ENCODE assay signal across 35 mouse cellular contexts in genomic region chr17:34137601-34138000, GRCm38 (mm10). TPM values are rescaled to one million over a fixed set of nuclear protein-coding genes. Genes with fewer than 3 reads are reported as not detected.
"Had no signal": no experiment of that assay in that cellular context is flagged by ENCODE, and none has a peak within 500 bp of the region (broad histone marks: within the 10 kb centered on the region; RNA-seq: fewer than 3 reads in every experiment).

No protein-coding gene starts in this region.

- ATAC-seq: hindbrain, embryonic 16.5 days; hindbrain, postnatal 0 days; inflammation-experienced regulatory T-cells, adult 6 months; intestine, embryonic 15.5 days; intestine, embryonic 16.5 days; intestine, postnatal 0 days had no signal

- H3K27ac ChIP-seq: heart, embryonic 15.5 days; hindbrain, embryonic 10.5 days; hindbrain, embryonic 12.5 days; hindbrain, embryonic 13.5 days; hindbrain, embryonic 14.5 days; hindbrain, embryonic 15.5 days; hindbrain, postnatal 0 days; intestine, embryonic 15.5 days; kidney, embryonic 15.5 days; kidney, postnatal 0 days; layer of hippocampus, adult 2 months; left cerebral cortex, adult 2 months had no signal

- H3K9me3 ChIP-seq: heart, embryonic 15.5 days; hindbrain, embryonic 10.5 days; hindbrain, embryonic 12.5 days; hindbrain, embryonic 13.5 days; hindbrain, embryonic 15.5 days; intestine, embryonic 15.5 days; kidney, embryonic 15.5 days had no signal

- H3K4me3 ChIP-seq: heart, embryonic 15.5 days; hindbrain, embryonic 10.5 days; hindbrain, embryonic 12.5 days; hindbrain, embryonic 13.5 days; hindbrain, embryonic 15.5 days; intestine, embryonic 15.5 days; kidney, embryonic 15.5 days; layer of hippocampus, adult 2 months; left cerebral cortex, adult 2 months had no signal

- H3K36me3 ChIP-seq: heart, embryonic 15.5 days; hindbrain, embryonic 10.5 days; hindbrain, embryonic 12.5 days; hindbrain, embryonic 13.5 days; hindbrain, embryonic 15.5 days; intestine, embryonic 15.5 days; kidney, embryonic 15.5 days had no signal

- DNase-seq: heart, postnatal 10 days; heart, postnatal 14 days; heart, postnatal 36 days; heart, postnatal 4 days; kidney, adult 11 months; kidney, adult 18-20 months; kidney, adult 2 months; kidney, adult 8-10 months; kidney, adult 9 months; kidney, postnatal 10 days; kidney, postnatal 14 days; kidney, postnatal 25 days; kidney, postnatal 36 days; kidney, postnatal 4 days; layer of hippocampus, adult 9-11 months; layer of hippocampus, postnatal 36 days had no signal

RNA-seq across cellular contexts. Expression of gene H2-DMb2, which starts 5.5 kb away (rescaled TPM):
- polyA plus RNA-seq: hindbrain, embryonic 11.5 days; hindbrain, embryonic 12.5 days; hindbrain, embryonic 14.5 days had no signal

RNA-seq across cellular contexts. Expression of gene H2-Oa, which starts 45.5 kb away (rescaled TPM):
- polyA plus RNA-seq: heart, embryonic 14.5 days; heart, postnatal 0 days; hindbrain, embryonic 13.5 days had no signal
